Mouse (Mus musculus): ENCODE results near the gene Selenom. TPM values are rescaled to one million over a fixed set of nuclear protein-coding genes. Genes with fewer than 3 reads are reported as not detected.

Selenom gene
- polyA plus RNA-seq, 1 experiment = 111 TPM

DNA sequence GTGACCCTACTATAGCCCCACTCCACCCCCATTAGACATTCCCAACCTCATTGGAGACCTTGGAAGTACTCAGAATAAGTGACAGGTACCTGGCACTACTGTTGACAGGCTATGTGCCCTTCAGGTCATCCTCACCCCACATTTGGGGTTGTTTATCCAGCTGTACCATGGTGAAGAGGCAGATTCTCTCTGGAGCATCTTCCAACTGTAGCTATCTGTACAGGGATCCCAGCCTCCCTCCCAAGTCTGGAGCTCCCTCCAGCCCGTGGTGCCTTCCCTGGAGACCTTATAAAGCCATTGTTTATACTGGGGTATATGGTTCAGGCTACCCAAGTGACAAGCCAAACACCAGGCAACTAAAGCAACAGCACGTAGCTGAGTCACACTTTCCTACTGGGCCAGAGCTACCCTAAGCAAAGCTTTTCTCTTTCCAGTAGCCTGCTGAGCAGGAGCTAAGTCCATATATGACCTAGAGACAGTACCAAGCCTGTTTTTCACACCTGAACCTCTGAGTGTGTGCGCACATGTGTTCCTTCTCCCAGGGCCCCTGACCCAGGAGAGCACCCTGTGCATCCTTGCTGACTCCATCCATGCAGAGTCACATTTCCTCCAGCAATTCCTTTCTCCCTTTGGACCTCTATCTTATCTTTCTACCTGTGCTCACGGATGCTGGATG, 4.7 kb downstream of the Selenom start:
- TF ChIP-seq CTCF (IDR thresholded peaks at IDR 0.05; ENCODE audit: insufficient read depth, low read length) = no peak
- TF ChIP-seq POLR2A (IDR thresholded peaks at IDR 0.05; ENCODE audit: borderline replicate concordance, extremely low read depth, low read depth, low read length) = no peak
- Histone ChIP-seq H3K4me3 (replicated peaks; ENCODE audit: extremely low read depth, low read depth, low read length) (no peak overlapping the region), H3K4me1 (ENCODE audit: control insufficient read depth, insufficient read depth, low read length) (0 out of 2 replicates have a peak, but pooled peaks cover 3% of the 10 kb centered on the region)
- 57% methylated on average over 4 of the region's 4 CpGs for WGBS
- DNase-seq = no peak

DNA sequence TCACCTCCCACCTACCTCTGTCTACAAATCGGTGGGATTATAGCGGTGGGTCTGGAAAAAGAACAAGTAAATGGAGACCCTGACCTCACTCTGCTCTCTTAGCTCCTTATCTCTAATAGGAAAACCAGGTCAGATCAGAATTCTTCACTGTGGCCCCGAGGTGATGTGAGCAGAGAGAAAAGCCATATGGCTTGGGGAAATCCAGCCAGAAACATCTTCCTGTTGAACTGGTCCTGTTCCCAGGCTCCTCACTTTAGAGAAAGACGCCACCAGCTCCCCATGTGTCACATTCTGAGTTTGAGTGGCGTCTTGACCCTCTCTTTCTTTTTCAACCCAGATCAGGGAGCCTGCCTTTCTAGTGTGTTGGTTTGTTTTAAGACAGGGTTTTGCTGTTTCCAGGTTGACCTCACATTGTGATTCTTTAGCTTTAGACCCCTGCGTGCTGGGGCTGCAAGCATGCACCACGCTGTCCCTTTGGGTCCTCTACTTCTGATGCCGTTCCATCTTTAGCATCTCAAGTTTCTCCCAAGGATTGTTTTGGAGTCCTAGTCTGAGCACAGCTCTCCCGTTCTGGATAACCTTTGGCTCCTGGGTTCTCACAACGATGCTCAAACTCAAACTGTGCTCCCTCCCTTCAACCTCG, 5.4 kb downstream of the Selenom start:
- DNase-seq = no peak
- 66% methylated on average over 11 of the region's 11 CpGs for WGBS
- TF ChIP-seq CTCF (IDR thresholded peaks at IDR 0.05; ENCODE audit: insufficient read depth, low read length) = no peak
- TF ChIP-seq POLR2A (IDR thresholded peaks at IDR 0.05; ENCODE audit: borderline replicate concordance, extremely low read depth, low read depth, low read length) = no peak
- H3K4me3 ChIP-seq (replicated peaks; ENCODE audit: extremely low read depth, low read depth, low read length) = no peak overlapping the region
- 0 out of 2 replicates have a peak, but pooled peaks cover 3% of the 10 kb centered on the region for H3K4me1 ChIP-seq (ENCODE audit: control insufficient read depth, insufficient read depth, low read length)

DNA sequence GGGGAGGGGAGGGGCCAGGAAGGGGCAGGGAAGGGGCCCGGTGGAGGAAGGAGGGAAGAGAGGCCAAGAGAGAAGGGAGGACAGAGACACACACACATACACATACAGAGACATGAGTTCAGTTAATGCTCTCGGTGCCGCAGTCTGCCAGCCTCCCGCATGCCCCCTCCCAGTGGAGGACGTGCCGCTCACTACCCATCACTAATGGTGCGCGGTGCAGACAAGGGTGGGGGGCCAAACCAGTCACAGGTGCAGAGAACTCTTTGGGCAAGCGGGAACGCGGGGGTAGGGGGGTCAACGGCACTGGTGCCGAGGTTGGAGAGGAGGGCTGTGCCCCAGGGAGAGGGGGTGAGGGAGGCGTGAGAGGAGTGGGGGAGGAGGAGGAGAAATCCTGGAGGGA, 6.4 kb downstream of the Selenom start:
- H3K4me3 ChIP-seq (replicated peaks; ENCODE audit: extremely low read depth, low read depth, low read length) = no peak overlapping the region
- 0 out of 2 replicates have a peak, but pooled peaks cover 3% of the 10 kb centered on the region for H3K4me1 ChIP-seq (ENCODE audit: control insufficient read depth, insufficient read depth, low read length)
- WGBS = 82% methylated on average over 14 of the region's 14 CpGs
- no peak for DNase-seq
- TF ChIP-seq POLR2A (IDR thresholded peaks at IDR 0.05; ENCODE audit: borderline replicate concordance, extremely low read depth, low read depth, low read length) (no peak), CTCF (IDR thresholded peaks at IDR 0.05; ENCODE audit: insufficient read depth, low read length) (no peak)

DNA sequence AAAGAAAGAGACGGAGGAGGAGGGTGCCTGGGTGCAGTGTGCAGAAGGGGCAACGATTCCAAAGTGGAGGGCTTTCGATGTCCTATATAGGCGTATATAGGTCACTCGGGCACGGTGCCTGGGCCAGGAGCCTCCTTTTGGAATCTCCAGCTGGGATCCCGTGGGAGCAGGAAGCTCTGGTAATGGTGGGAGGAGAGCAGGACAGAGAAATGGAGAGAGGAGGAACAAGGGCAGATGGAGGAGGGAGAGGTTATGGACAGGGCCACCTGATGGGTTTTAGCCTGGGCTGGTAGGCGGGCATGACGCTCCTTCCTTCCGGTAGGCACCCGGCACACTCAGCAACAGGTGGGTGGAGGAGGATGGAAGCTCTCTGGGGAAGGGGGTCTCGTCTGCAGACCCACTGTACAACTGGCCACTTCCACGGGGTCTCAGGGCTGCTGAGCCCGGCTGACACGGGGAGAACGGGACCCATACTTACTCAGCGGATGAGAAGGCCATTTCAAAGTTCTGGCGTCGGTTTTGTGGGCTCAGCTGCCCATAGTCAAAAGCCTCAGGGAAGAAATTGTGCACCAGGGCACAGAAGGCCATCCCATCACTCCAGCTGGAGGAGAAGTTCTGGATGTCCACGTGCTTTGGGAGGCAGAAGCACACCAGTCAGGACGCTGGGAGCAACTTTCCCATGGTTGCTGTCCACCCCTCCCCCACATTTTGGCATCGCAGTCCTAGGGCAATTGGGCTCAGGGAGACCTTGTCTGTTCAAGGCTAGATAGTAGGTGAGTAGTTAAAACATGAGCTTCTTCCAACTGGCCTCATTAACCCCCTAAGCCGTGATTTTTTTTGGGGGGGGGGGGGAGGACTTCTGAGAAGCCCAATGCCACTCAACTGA, 7.1 kb downstream of the Selenom start:
- H3K4me3 ChIP-seq (replicated peaks; ENCODE audit: extremely low read depth, low read depth, low read length) = no peak overlapping the region
- WGBS = 85% methylated on average over 23 of the region's 23 CpGs
- 0 out of 2 replicates have a peak, but pooled peaks cover 3% of the 10 kb centered on the region for H3K4me1 ChIP-seq (ENCODE audit: control insufficient read depth, insufficient read depth, low read length)
- TF ChIP-seq CTCF (IDR thresholded peaks at IDR 0.05; ENCODE audit: insufficient read depth, low read length) (no peak), POLR2A (IDR thresholded peaks at IDR 0.05; ENCODE audit: borderline replicate concordance, extremely low read depth, low read depth, low read length) (no peak)
- no peak for DNase-seq

DNA sequence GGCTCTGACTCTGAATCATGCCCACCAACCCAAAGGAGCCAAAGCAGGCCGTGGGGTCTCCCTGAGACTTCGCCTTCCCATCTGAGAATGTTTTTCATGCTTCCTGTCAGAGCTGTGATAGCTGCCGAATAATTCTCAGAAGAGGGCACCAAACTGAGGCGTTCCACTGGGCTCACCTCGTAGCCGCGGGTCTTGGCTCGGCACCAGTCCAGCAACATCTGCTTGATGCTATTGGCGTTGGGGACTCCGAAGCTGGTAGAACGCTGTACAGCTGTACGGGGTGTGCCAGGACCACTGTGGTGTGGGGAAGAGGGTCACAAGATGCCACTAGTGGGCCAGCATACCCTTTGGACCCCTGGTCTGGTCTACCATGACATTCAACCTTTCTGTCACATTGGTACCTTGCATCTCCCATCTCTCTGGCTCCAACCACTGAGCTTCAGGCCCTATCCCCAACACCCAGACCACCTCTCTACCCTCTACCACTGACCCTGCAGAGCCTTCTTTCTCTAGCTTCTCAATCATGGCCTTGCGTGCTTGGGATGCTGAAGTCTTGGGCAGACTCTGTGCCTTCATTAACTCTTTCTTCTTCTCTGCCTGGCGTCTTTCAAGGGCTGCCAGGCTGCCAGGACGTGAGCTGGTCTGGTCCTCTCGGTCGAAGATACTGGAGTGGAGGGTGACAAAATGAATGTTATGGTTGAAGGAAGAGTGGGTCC, 8.0 kb downstream of the Selenom start:
- Histone ChIP-seq H3K4me3 (replicated peaks; ENCODE audit: extremely low read depth, low read depth, low read length) (no peak overlapping the region), H3K4me1 (ENCODE audit: control insufficient read depth, insufficient read depth, low read length) (0 out of 2 replicates have a peak, but pooled peaks cover 3% of the 10 kb centered on the region)
- TF ChIP-seq CTCF (IDR thresholded peaks at IDR 0.05; ENCODE audit: insufficient read depth, low read length) (no peak), POLR2A (IDR thresholded peaks at IDR 0.05; ENCODE audit: borderline replicate concordance, extremely low read depth, low read depth, low read length) (no peak)
- WGBS = 89% methylated on average over 17 of the region's 17 CpGs
- DNase-seq = no peak

DNA sequence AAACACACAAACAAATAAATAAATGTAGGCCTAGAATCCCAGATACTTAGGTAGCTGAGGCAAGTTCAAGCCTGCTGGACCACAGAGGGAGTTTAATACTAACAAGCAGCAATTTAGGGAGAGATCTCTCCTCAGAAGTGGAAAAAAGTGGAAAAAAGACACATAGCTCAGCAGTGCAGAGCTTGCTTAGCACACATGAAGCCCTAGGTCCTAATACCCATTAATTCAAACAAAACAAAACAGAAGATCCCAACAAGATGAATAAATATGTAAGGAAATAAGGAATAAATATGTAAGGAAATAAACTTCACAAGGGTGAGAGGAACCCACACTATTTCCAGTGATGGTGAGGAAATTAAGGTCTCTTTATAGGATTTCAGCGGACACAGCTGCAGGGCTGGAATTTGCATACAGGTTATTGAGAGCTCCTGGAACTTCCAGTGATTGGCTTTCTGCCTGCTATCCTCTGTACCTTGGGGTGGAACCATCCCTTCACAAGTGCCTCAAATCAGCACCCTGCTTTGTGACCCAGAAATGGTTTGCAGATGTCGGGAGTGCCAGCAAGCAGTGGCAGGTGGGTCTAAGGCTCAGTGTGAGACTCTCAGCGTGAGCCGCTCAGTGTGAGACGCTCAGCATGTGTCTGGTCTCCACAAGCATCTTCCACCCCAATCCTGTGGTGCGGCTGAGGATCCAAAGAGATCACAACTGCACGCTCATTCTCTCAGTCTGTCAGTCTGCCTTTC, 9.5 kb downstream of the Selenom start:
- no peak for TF ChIP-seq POLR2A (IDR thresholded peaks at IDR 0.05; ENCODE audit: borderline replicate concordance, extremely low read depth, low read depth, low read length)
- TF ChIP-seq CTCF (IDR thresholded peaks at IDR 0.05; ENCODE audit: insufficient read depth, low read length) = no peak
- no peak for DNase-seq
- 86% methylated on average over 7 of the region's 7 CpGs for WGBS
- H3K4me1 ChIP-seq (ENCODE audit: control insufficient read depth, insufficient read depth, low read length) = no peaks in the 10 kb centered on the region
- no peak overlapping the region for H3K4me3 ChIP-seq (replicated peaks; ENCODE audit: extremely low read depth, low read depth, low read length)

GRCm38 (mm10) chr11:3525560-3525959, 11.1 kb downstream of the Selenom start:
- no peak for DNase-seq
- Histone ChIP-seq H3K4me1 (ENCODE audit: control insufficient read depth, insufficient read depth, low read length) (no peaks in the 10 kb centered on the region), H3K4me3 (replicated peaks; ENCODE audit: extremely low read depth, low read depth, low read length) (no peak overlapping the region)
- 87% methylated on average over 4 of the region's 4 CpGs for WGBS
- TF ChIP-seq CTCF (IDR thresholded peaks at IDR 0.05; ENCODE audit: insufficient read depth, low read length) (no peak), POLR2A (IDR thresholded peaks at IDR 0.05; ENCODE audit: borderline replicate concordance, extremely low read depth, low read depth, low read length) (no peak)

DNA sequence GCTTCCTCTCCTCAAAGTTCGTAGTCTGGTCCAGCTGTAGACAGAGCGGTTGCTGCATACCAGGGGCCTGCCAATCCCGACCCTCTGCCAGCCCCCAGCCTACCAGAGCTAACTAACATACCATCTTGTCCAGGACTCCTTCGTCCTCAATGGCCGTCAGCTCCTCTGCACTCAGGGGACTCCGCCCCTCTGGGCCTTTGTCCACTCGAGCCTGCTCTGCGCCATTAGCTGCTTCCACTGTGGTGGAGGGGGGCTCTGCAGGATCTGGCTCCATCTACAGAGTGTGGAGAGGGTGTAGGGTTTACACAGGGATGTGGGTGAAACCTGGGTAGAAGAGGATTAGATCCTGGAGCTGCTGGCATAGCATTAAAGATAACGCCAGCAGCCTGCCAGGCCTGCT, 11.7 kb downstream of the Selenom start:
- TF ChIP-seq CTCF (IDR thresholded peaks at IDR 0.05; ENCODE audit: insufficient read depth, low read length) (no peak), POLR2A (IDR thresholded peaks at IDR 0.05; ENCODE audit: borderline replicate concordance, extremely low read depth, low read depth, low read length) (no peak)
- no peak overlapping the region for H3K4me3 ChIP-seq (replicated peaks; ENCODE audit: extremely low read depth, low read depth, low read length)
- H3K4me1 ChIP-seq (ENCODE audit: control insufficient read depth, insufficient read depth, low read length) = no peaks in the 10 kb centered on the region
- WGBS = 79% methylated on average over 9 of the region's 9 CpGs
- DNase-seq = no peak

All from lung, adult 2 months (tissue).